Mouse (Mus musculus): ENCODE measurements at regions not wholly inside any gene's neighbourhood (a gene's known extent, or its start where the extent isn't known, plus 50 kb on each side); places are given as distances from the start of the nearest gene placed in this dataset.

DNA sequence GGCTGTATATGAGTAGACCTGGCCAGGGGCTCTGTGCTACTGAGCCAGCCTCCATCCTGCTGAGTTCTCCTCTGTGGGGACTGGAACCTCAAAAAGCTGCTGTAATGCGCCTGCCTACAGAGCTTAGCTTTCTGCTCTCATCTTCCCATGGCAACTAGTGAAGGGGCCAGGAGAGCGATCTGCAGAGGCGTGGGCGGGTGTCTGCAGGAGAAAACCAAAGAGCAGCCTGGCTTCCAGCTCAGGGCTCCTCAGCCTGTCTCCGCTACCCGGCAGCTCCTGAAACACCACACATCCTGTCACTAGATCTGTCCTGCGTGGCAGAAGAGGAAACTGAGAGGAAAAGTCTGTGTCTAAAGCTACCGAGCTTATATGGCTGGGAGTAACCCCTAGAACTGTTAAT, 384.9 kb upstream of the Myt1l start:
- no peak for TF ChIP-seq CTCF (conservative IDR thresholded peaks at IDR 0.05; ENCODE audit: low read length)
- TF ChIP-seq NANOG (IDR thresholded peaks at IDR 0.05; ENCODE audit: borderline replicate concordance, low read length), result no peak

Data from E14TG2a.4 (cell line).